Mouse (Mus musculus): ENCODE results near the gene Ermp1. TPM values are rescaled to one million over a fixed set of nuclear protein-coding genes. Genes with fewer than 3 reads are reported as not detected.

Gene Ermp1
- polyA plus RNA-seq, 1 experiment from 2014 or later = 13.4 TPM

GRCm38 (mm10) chr19:29658836-29659235 lies 10.6 kb upstream of the Ermp1 start:
- ATAC-seq (ENCODE audit: low FRiP score, low read depth) = no peak
- no peak overlapping the region for H3K4me3 ChIP-seq
- 88% methylated on average over 4 of the region's 4 CpGs for WGBS
- no peak overlapping the region for H3K4me2 ChIP-seq (replicated peaks)
- peaks cover 19% of the 10 kb centered on the region for H3K4me1 ChIP-seq
- no peaks in the 10 kb centered on the region for H3K27me3 ChIP-seq
- no peak overlapping the region for H3K9ac ChIP-seq
- H3K36me3 ChIP-seq = no peaks in the 10 kb centered on the region
- no peaks in the 10 kb centered on the region for H3K9me3 ChIP-seq
- no peak overlapping the region for H3K27ac ChIP-seq

- ATAC-seq (ENCODE audit: low FRiP score, low read depth) = no peak
Measured at GRCm38 (mm10) chr19:29657558-29657957, 9.3 kb upstream of the Ermp1 start.

GRCm38 (mm10) chr19:29657033-29657432 lies 8.8 kb upstream of the Ermp1 start:
- 59% methylated on average over 3 of the region's 3 CpGs for WGBS
- Histone ChIP-seq H3K27me3 (no peaks in the 10 kb centered on the region), H3K4me1 (peaks cover 25% of the 10 kb centered on the region), H3K9me3 (no peaks in the 10 kb centered on the region), H3K4me3 (no peak overlapping the region), H3K27ac (no peak overlapping the region), H3K9ac (no peak overlapping the region), H3K4me2 (replicated peaks) (no peak overlapping the region), H3K36me3 (no peaks in the 10 kb centered on the region)
- ATAC-seq (ENCODE audit: low FRiP score, low read depth) = no peak

More at GRCm38 (mm10) chr19:29657558-29657957, 9.3 kb upstream of the Ermp1 start:
- no peak overlapping the region for H3K4me2 ChIP-seq (replicated peaks)
- H3K27me3 ChIP-seq = no peaks in the 10 kb centered on the region
- no peak overlapping the region for H3K4me3 ChIP-seq
- peaks cover 25% of the 10 kb centered on the region for H3K4me1 ChIP-seq
- no peak overlapping the region for H3K27ac ChIP-seq
- H3K36me3 ChIP-seq = no peaks in the 10 kb centered on the region
- H3K9ac ChIP-seq = no peak overlapping the region
- 89% methylated on average over 2 of the region's 2 CpGs for WGBS
- no peaks in the 10 kb centered on the region for H3K9me3 ChIP-seq

- Histone ChIP-seq H3K9ac (no peak overlapping the region), H3K4me1 (peaks cover 25% of the 10 kb centered on the region), H3K9me3 (no peaks in the 10 kb centered on the region), H3K27ac (no peak overlapping the region), H3K4me3 (no peak overlapping the region), H3K27me3 (no peaks in the 10 kb centered on the region), H3K4me2 (replicated peaks) (no peak overlapping the region), H3K36me3 (no peaks in the 10 kb centered on the region)
- 64% methylated on average over 5 of the region's 5 CpGs for WGBS
- peak; percentile 24; the same call in 1 of the 2 replicates for ATAC-seq (ENCODE audit: low FRiP score, low read depth)
Measured at GRCm38 (mm10) chr19:29656620-29657019, 8.4 kb upstream of the Ermp1 start.

- Histone ChIP-seq H3K4me1 (peaks cover 25% of the 10 kb centered on the region), H3K9ac (no peak overlapping the region), H3K4me3 (no peak overlapping the region), H3K9me3 (no peaks in the 10 kb centered on the region), H3K27ac (no peak overlapping the region), H3K4me2 (replicated peaks) (no peak overlapping the region), H3K36me3 (no peaks in the 10 kb centered on the region), H3K27me3 (no peaks in the 10 kb centered on the region)
- WGBS = 73% methylated on average over 4 of the region's 4 CpGs
- ATAC-seq (ENCODE audit: low FRiP score, low read depth) = no peak
Measured at GRCm38 (mm10) chr19:29656029-29656428, 7.8 kb upstream of the Ermp1 start.

GRCm38 (mm10) chr19:29655148-29655547 lies 6.9 kb upstream of the Ermp1 start:
- WGBS = 22% methylated on average over 6 of the region's 6 CpGs

GRCm38 (mm10) chr19:29653768-29654265 lies 5.6 kb upstream of the Ermp1 start:
- no peak overlapping the region for H3K27ac ChIP-seq
- H3K4me1 ChIP-seq = peaks cover 25% of the 10 kb centered on the region
- H3K9me3 ChIP-seq = no peaks in the 10 kb centered on the region
- no peaks in the 10 kb centered on the region for H3K27me3 ChIP-seq
- WGBS = 64% methylated on average over 9 of the region's 9 CpGs
- H3K36me3 ChIP-seq = no peaks in the 10 kb centered on the region
- no peak overlapping the region for H3K4me3 ChIP-seq
- no peak overlapping the region for H3K9ac ChIP-seq
- no peak overlapping the region for H3K4me2 ChIP-seq (replicated peaks)
- no peak for ATAC-seq (ENCODE audit: low FRiP score, low read depth)

More at GRCm38 (mm10) chr19:29655148-29655547, 6.9 kb upstream of the Ermp1 start:
- no peak for ATAC-seq (ENCODE audit: low FRiP score, low read depth)
- H3K27me3 ChIP-seq = no peaks in the 10 kb centered on the region
- no peaks in the 10 kb centered on the region for H3K9me3 ChIP-seq
- no peak overlapping the region for H3K4me2 ChIP-seq (replicated peaks)
- no peak overlapping the region for H3K9ac ChIP-seq
- no peak overlapping the region for H3K27ac ChIP-seq
- no peak overlapping the region for H3K4me3 ChIP-seq
- H3K36me3 ChIP-seq = no peaks in the 10 kb centered on the region
- peaks cover 25% of the 10 kb centered on the region for H3K4me1 ChIP-seq

GRCm38 (mm10) chr19:29649683-29650082 lies 1.5 kb upstream of the Ermp1 start:
- H3K27ac ChIP-seq = no peak overlapping the region
- no peak overlapping the region for H3K4me2 ChIP-seq (replicated peaks)
- 88% methylated on average over 1 of the region's 1 CpGs for WGBS
- no peak overlapping the region for H3K4me3 ChIP-seq
- no peak overlapping the region for H3K9ac ChIP-seq
- H3K36me3 ChIP-seq = peaks cover 6% of the 10 kb centered on the region
- ATAC-seq (ENCODE audit: low FRiP score, low read depth) = no peak
- peaks cover 5% of the 10 kb centered on the region; the same call in 1 of the 2 replicates for H3K9me3 ChIP-seq
- H3K27me3 ChIP-seq = no peaks in the 10 kb centered on the region
- H3K4me1 ChIP-seq = peaks cover 12% of the 10 kb centered on the region

- Histone ChIP-seq H3K4me2 (replicated peaks) (peak overlapping the region; percentile 68), H3K27ac (0 out of 2 replicates have a peak overlapping the region, but pooled peaks have one; percentile 79)
- WGBS = 25% methylated on average over 4 of the region's 4 CpGs
Measured at GRCm38 (mm10) chr19:29648550-29648914, 317 bp upstream of the Ermp1 start.

GRCm38 (mm10) chr19:29644747-29645146 lies 3.5 kb downstream of the Ermp1 start:
- peaks cover 7% of the 10 kb centered on the region for H3K36me3 ChIP-seq
- no peak overlapping the region for H3K9ac ChIP-seq
- peaks cover 5% of the 10 kb centered on the region; the same call in 1 of the 2 replicates for H3K9me3 ChIP-seq
- no peak overlapping the region for H3K4me3 ChIP-seq
- peaks cover 26% of the 10 kb centered on the region for H3K4me1 ChIP-seq
- no peak for ATAC-seq (ENCODE audit: low FRiP score, low read depth)
- no peak overlapping the region for H3K4me2 ChIP-seq (replicated peaks)
- no peak overlapping the region for H3K27ac ChIP-seq
- H3K27me3 ChIP-seq = no peaks in the 10 kb centered on the region
- WGBS = 96% methylated on average over 6 of the region's 6 CpGs

More at GRCm38 (mm10) chr19:29648550-29648914, 317 bp upstream of the Ermp1 start:
- H3K27me3 ChIP-seq = no peaks in the 10 kb centered on the region
- H3K4me3 ChIP-seq = peak overlapping the region; percentile 84
- H3K9me3 ChIP-seq = peaks cover 5% of the 10 kb centered on the region; the same call in 1 of the 2 replicates
- H3K36me3 ChIP-seq = peaks cover 7% of the 10 kb centered on the region
- peak overlapping the region; percentile 85; the same call in 1 of the 2 replicates for H3K9ac ChIP-seq
- H3K4me1 ChIP-seq = peaks cover 6% of the 10 kb centered on the region
- no peak for ATAC-seq (ENCODE audit: low FRiP score, low read depth)

GRCm38 (mm10) chr19:29643194-29643922 lies 4.9 kb downstream of the Ermp1 start:
- H3K27ac ChIP-seq = no peak overlapping the region
- no peak overlapping the region for H3K4me3 ChIP-seq
- 80% methylated on average over 11 of the region's 11 CpGs for WGBS
- no peak for ATAC-seq (ENCODE audit: low FRiP score, low read depth)
- H3K36me3 ChIP-seq = peaks cover 7% of the 10 kb centered on the region
- peaks cover 24% of the 10 kb centered on the region for H3K4me1 ChIP-seq
- no peak overlapping the region for H3K4me2 ChIP-seq (replicated peaks)
- no peaks in the 10 kb centered on the region for H3K27me3 ChIP-seq
- no peak overlapping the region for H3K9ac ChIP-seq
- H3K9me3 ChIP-seq = peaks cover 5% of the 10 kb centered on the region; the same call in 1 of the 2 replicates

GRCm38 (mm10) chr19:29642211-29642610 lies 6.0 kb downstream of the Ermp1 start:
- Histone ChIP-seq H3K27me3 (no peaks in the 10 kb centered on the region), H3K36me3 (peaks cover 10% of the 10 kb centered on the region), H3K4me3 (no peak overlapping the region), H3K9ac (no peak overlapping the region), H3K27ac (no peak overlapping the region), H3K9me3 (peaks cover 5% of the 10 kb centered on the region; the same call in 1 of the 2 replicates), H3K4me1 (peaks cover 23% of the 10 kb centered on the region), H3K4me2 (replicated peaks) (no peak overlapping the region)
- no peak for ATAC-seq (ENCODE audit: low FRiP score, low read depth)
- WGBS = 25% methylated on average over 6 of the region's 6 CpGs
